ENCODE assay signal across 21 mouse cellular contexts in the genomic region with DNA sequence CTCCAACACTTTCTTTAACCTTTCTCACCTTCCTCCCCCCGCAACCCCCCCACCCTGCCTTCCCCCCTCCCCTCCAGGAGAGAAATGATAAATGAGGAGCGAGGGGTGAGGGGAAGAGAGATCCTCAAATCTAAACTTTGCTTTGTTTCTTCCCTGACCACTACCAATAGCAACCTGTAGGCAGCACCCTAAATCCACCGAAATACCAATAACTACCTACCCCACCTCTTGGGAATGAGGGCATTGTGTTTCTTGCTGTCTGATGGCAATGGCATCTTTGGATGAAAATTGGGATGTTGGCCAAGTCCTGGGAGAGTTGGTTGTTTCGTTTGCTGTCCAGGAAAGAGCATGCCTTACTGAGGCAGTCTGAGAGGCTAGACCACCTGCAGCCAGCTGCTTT. TPM values are rescaled to one million over a fixed set of nuclear protein-coding genes. Genes with fewer than 3 reads are reported as not detected.
DNase-seq lines count a peak whose midpoint lies in the region; TF ChIP-seq lines count a peak whose summit lies in the region.
"Had no signal": no experiment of that assay in that cellular context is flagged by ENCODE, and none has a peak within 500 bp of the region (broad histone marks: within the 10 kb centered on the region; RNA-seq: fewer than 3 reads in every experiment).

No protein-coding gene starts in this region.

- no peak for TF ChIP-seq POLR2A in CH12.LX (IDR thresholded peaks at IDR 0.05; ENCODE audit: low read depth, low read length)

- H3K4me1 ChIP-seq in CH12.LX (ENCODE audit: control insufficient read depth in 1 of 2, insufficient read depth in 2 of 2), result no peaks in the 10 kb centered on the region

- DNase-seq in embryo, embryonic 9.5 days (ENCODE audit: extremely low spot score), result peak; percentile 7
- DNase-seq in embryo, embryonic 11 days, result no peak
- no peak for DNase-seq in left cerebral cortex, adult 2 months (ENCODE audit: extremely low spot score in 1 of 2, low spot score in 2 of 2)
- DNase-seq in left cerebral cortex, postnatal 25 days (ENCODE audit: low spot score in 2 of 2), result no peak
- no peak for DNase-seq in CH12.LX (ENCODE audit: extremely low read depth)
- DNase-seq in Muller cell, postnatal 12 days (ENCODE audit: inconsistent ontology term), result peak; percentile 24
- no peak for DNase-seq in gastrocnemius, postnatal 10 days
- no peak for DNase-seq in gastrocnemius, postnatal 36 days
- DNase-seq: cerebellum, adult 8-10 months; gastrocnemius, adult 2 months; heart, postnatal 36 days; lung, postnatal 10 days; thymus, postnatal 25 days had no signal

- no peak for TF ChIP-seq EP300 in CH12.LX (IDR thresholded peaks at IDR 0.05; ENCODE audit: low read length)

- H3K9me3 ChIP-seq in CH12.LX (replicated peaks; ENCODE audit: low read length), result no peaks in the 10 kb centered on the region
- H3K9me3 ChIP-seq: kidney, embryonic 15.5 days had no signal

- no peak overlapping the region for H3K27ac ChIP-seq in left cerebral cortex, adult 2 months
- H3K27ac ChIP-seq in CH12.LX (ENCODE audit: insufficient read depth, low read depth), result no peak overlapping the region
- H3K27ac ChIP-seq: kidney, embryonic 15.5 days had no signal

- H3K79me2 ChIP-seq in CH12.LX (replicated peaks; ENCODE audit: control insufficient read depth, extremely low read depth, insufficient read depth, poor library complexity, severe bottlenecking), result no peaks in the 10 kb centered on the region

- dilution Hi-C loops in CH12.LX (cut with MboI; ENCODE audit: extremely low pct_ligation_motif_present, extremely low pct_unique_long_range_greater_than_20kb, low sequenced_read_pairs), result no loop called here

- H3K9ac ChIP-seq in CH12.LX (ENCODE audit: insufficient read depth, low read depth), result no peak overlapping the region
- H3K9ac ChIP-seq: kidney, embryonic 15.5 days had no signal

- in situ Hi-C loops in CH12.LX (cut with MboI; ENCODE audit: low pct_ligation_motif_present, low pct_unique_long_range_greater_than_20kb, low sequenced_read_pairs), result no loop called here

- H3K4me2 ChIP-seq in CH12.LX (ENCODE audit: insufficient read depth, low read depth, poor library complexity, severe bottlenecking), result no peak overlapping the region
- H3K4me2 ChIP-seq: liver, embryonic 11.5 days had no signal

- peak; percentile 12 for TF ChIP-seq CTCF in left cerebral cortex, adult 2 months (IDR thresholded peaks at IDR 0.05)
- TF ChIP-seq CTCF in CH12.LX (conservative IDR thresholded peaks at IDR 0.05 in 1 of 2, IDR thresholded peaks at IDR 0.05 in 1 of 2; ENCODE audit: low read depth in 2 of 2, low read length in 2 of 2), result peak in 1 of 2 experiments; percentile 37; a peak in 2 of 4 replicates

- H3K36me3 ChIP-seq in CH12.LX (replicated peaks in 1 of 2; ENCODE audit: control insufficient read depth in 1 of 2, insufficient read depth in 1 of 2, low read length in 1 of 2), result no peaks in the 10 kb centered on the region

- H3K27me3 ChIP-seq in CH12.LX (replicated peaks), result no peaks in the 10 kb centered on the region
- H3K27me3 ChIP-seq: kidney, embryonic 15.5 days had no signal

- no peak overlapping the region for H3K4me3 ChIP-seq in left cerebral cortex, adult 2 months
- no peak overlapping the region for H3K4me3 ChIP-seq in CH12.LX (replicated peaks in 1 of 3; ENCODE audit: low read depth in 2 of 3, low read length in 2 of 3, poor library complexity in 1 of 3)
- H3K4me3 ChIP-seq: gastrocnemius, adult 2 months; kidney, embryonic 15.5 days had no signal

- TF ChIP-seq RAD21 in CH12.LX (IDR thresholded peaks at IDR 0.05; ENCODE audit: low read depth, low read length), result peak; percentile 37

- intact Hi-C loops in left cerebral cortex, adult 2 months (cut with DNase I), result no loop called here
- intact Hi-C loops in left cerebral cortex, postnatal 25 days (cut with DNase I), result no loop called here
- intact Hi-C loops in gastrocnemius, postnatal 36 days (cut with DNase I), result no loop called here

TF ChIP-seq in CH12.LX, 34 proteins besides CTCF, POLR2A, EP300 and RAD21:
- TF ChIP-seq JUN (IDR thresholded peaks at IDR 0.05; ENCODE audit: insufficient read depth, low read depth, low read length), result no peak
- TF ChIP-seq SMC3 (IDR thresholded peaks at IDR 0.05; ENCODE audit: low read depth, low read length), result peak; percentile 18

RNA-seq across cellular contexts. Expression of a gene that starts 20.8 kb away (rescaled TPM):
- total RNA-seq in left cerebral cortex, adult 2 months (2021), result 10 to 100 TPM; 20.6 TPM
- total RNA-seq in left cerebral cortex, postnatal 25 days (2021), result 10 to 100 TPM; 20.2 to 20.5 TPM
- total RNA-seq in CH12.LX (2012; rRNA removed), result not detected in 2 replicates
- not detected in 2 replicates for total RNA-seq in CH12.LX (2014; rRNA removed)
- not detected in 2 replicates for polyA plus RNA-seq in CH12.LX (2012; ENCODE audit: insufficient read length, low read depth)
- total RNA-seq in gastrocnemius, postnatal 10 days (2021), result 1 to 10 TPM; 3.0 to 3.3 TPM
- total RNA-seq in gastrocnemius, postnatal 36 days (2021), result 1 to 10 TPM in 1 of 2 experiments, under 1 TPM in 1; 0.72 to 1.2 TPM

RNA-seq across cellular contexts. Expression of a gene that starts 52.3 kb away (rescaled TPM):
- total RNA-seq in left cerebral cortex, adult 2 months (2021), result 1 to 10 TPM; 8.0 to 8.4 TPM
- total RNA-seq in left cerebral cortex, postnatal 25 days (2021), result 1 to 10 TPM; 7.6 to 8.2 TPM
- 8.4 and 8.6 TPM in 2 replicates for total RNA-seq in CH12.LX (2012; rRNA removed)
- 6.9 and 7.2 TPM in 2 replicates for total RNA-seq in CH12.LX (2014; rRNA removed)
- 5.9 and 6.2 TPM in 2 replicates for polyA plus RNA-seq in CH12.LX (2012; ENCODE audit: insufficient read length, low read depth)
- total RNA-seq in gastrocnemius, postnatal 10 days (2021), result 1 to 10 TPM; 6.6 to 9.2 TPM
- 1 to 10 TPM; 4.1 to 4.4 TPM for total RNA-seq in gastrocnemius, postnatal 36 days (2021)

RNA-seq across cellular contexts. Expression of a gene that starts 59.4 kb away (rescaled TPM):
- not detected for total RNA-seq in left cerebral cortex, adult 2 months (2021)
- total RNA-seq in left cerebral cortex, postnatal 25 days (2021), result not detected
- total RNA-seq in CH12.LX (2012; rRNA removed), result not detected in 2 replicates
- not detected in 2 replicates for total RNA-seq in CH12.LX (2014; rRNA removed)
- not detected in 2 replicates for polyA plus RNA-seq in CH12.LX (2012; ENCODE audit: insufficient read length, low read depth)
- not detected for total RNA-seq in gastrocnemius, postnatal 10 days (2021)
- total RNA-seq in gastrocnemius, postnatal 36 days (2021), result not detected
- total RNA-seq: adrenal gland, adult 18-20 months; gastrocnemius, adult 2 months; heart, postnatal 36 days; layer of hippocampus, adult 18-20 months; left cerebral cortex, adult 8-10 months had no signal
- polyA plus RNA-seq: forebrain, embryonic 14.5 days; kidney, embryonic 15.5 days; liver, embryonic 11.5 days; neural tube, embryonic 14.5 days; stomach, embryonic 14.5 days had no signal

Comparison
In these comparisons a context has a peak if more than half of its experiments do, and no peak if none do; other contexts are left out.
1. DNase-seq: peak in embryo, embryonic 9.5 days (single experiment) and Muller cell, postnatal 12 days (single experiment); none in embryo, embryonic 11 days (single experiment), left cerebral cortex, adult 2 months (0 of 2), left cerebral cortex, postnatal 25 days (0 of 2), CH12.LX (single experiment), gastrocnemius, postnatal 10 days (single experiment) and gastrocnemius, postnatal 36 days (0 of 2).
2. RNA of a gene that starts 20.8 kb away (total RNA-seq): 20.6 TPM in left cerebral cortex, adult 2 months and 20.2 to 20.5 TPM in left cerebral cortex, postnatal 25 days; 3.0 to 3.3 TPM in gastrocnemius, postnatal 10 days, 0.72 to 1.2 TPM in gastrocnemius, postnatal 36 days and not detected in CH12.LX; every median in the first group is over 4 times any median in the second.